Mouse (Mus musculus) embryonic facial prominence, embryonic 13.5 days (tissue): Measurements from ENCODE around the gene Ggct. TPM values are rescaled to one million over a fixed set of nuclear protein-coding genes. Genes with fewer than 3 reads are reported as not detected.

ENCODE experiments used
- ATAC-seq: fragments of 200-750 bp; cut with Nextera tagmentation; 2 replicates; pipeline ENCODE4 v1.8.0; 2017; ENCODE audit warnings: low read depth; ENCODE audit not compliant: insufficient number of reproducible peaks, insufficient read depth, low FRiP score, low TSS enrichment
- H3K27ac ChIP-seq: fragments of 300-500 bp; sonication (generic); 2 replicates; pipeline ENCODE4 v1.5.1; 2015; ENCODE audit warnings: moderate library complexity, mild to moderate bottlenecking, inconsistent platforms
- H3K27me3 ChIP-seq: fragments of 300-500 bp; sonication (generic); 2 replicates; pipeline ENCODE4 v1.6.1; 2015; ENCODE audit warnings: mild to moderate bottlenecking, inconsistent platforms
- H3K36me3 ChIP-seq: fragments of 300-500 bp; sonication (generic); 2 replicates; pipeline ENCODE4 v1.6.1; 2015; ENCODE audit warnings: mild to moderate bottlenecking, inconsistent platforms
- H3K4me1 ChIP-seq: fragments of 300-500 bp; sonication (generic); 2 replicates; pipeline ENCODE4 v1.6.1; 2015; ENCODE audit warnings: inconsistent platforms
- H3K4me2 ChIP-seq: fragments of 300-500 bp; sonication (generic); 2 replicates; pipeline ENCODE4 v1.6.1; 2015; ENCODE audit warnings: moderate library complexity, mild to moderate bottlenecking, inconsistent platforms
- H3K4me3 ChIP-seq: fragments of 300-500 bp; sonication (generic); 2 replicates; pipeline ENCODE4 v1.5.1; 2015; ENCODE audit warnings: mild to moderate bottlenecking, inconsistent platforms
- H3K9ac ChIP-seq: fragments of 300-500 bp; sonication (generic); 2 replicates; pipeline ENCODE4 v1.6.1; 2015; ENCODE audit warnings: mild to moderate bottlenecking, inconsistent platforms
- H3K9me3 ChIP-seq: fragments of 300-500 bp; sonication (generic); 2 replicates; pipeline ENCODE4 v1.6.1; 2016; ENCODE audit warnings: inconsistent platforms
- WGBS: fragments of 180-500 bp; shearing (Covaris S2); methylation state at CpG from one replicate; pipeline ENCODE4 v1.1.7; 2015; ENCODE audit warnings: mixed read lengths; 5-methylcytosine and 5-hydroxymethylcytosine counted together
- polyA plus RNA-seq: library from polyadenylated mRNA; unstranded; fragments of >200 nt; fragmentation: Nextera tagmentation; extraction: Ambion mirVana; gene quantifications from 2 replicates; pipeline ENCODE4 v1.2.1, GENCODE M21; 2015

Ggct gene
- polyA plus RNA-seq, 1 experiment from 2014 or later: 9.9 TPM

GRCm38 (mm10) chr6:54992141-54992540 lies 609 bp downstream of the Ggct start:
- H3K27ac ChIP-seq: no peak overlapping the region

GRCm38 (mm10) chr6:54991189-54991588 lies 1.6 kb downstream of the Ggct start:
- no peaks in the 10 kb centered on the region for H3K9me3 ChIP-seq
- no peak overlapping the region for H3K4me2 ChIP-seq
- H3K4me3 ChIP-seq: no peak overlapping the region
- WGBS: 86% methylated on average over 2 of the region's 2 CpGs
- H3K27ac ChIP-seq: no peak overlapping the region
- H3K36me3 ChIP-seq: no peaks in the 10 kb centered on the region
- 0 out of 2 replicates have a peak, but pooled peaks cover 3% of the 10 kb centered on the region for H3K27me3 ChIP-seq
- no peak for ATAC-seq
- no peak overlapping the region for H3K9ac ChIP-seq
- H3K4me1 ChIP-seq: peaks cover 4% of the 10 kb centered on the region

More at GRCm38 (mm10) chr6:54992141-54992540, 609 bp downstream of the Ggct start:
- peak overlapping the region; percentile 58 for H3K4me3 ChIP-seq
- peak overlapping the region; percentile 71 for H3K9ac ChIP-seq
- H3K27me3 ChIP-seq: 0 out of 2 replicates have a peak, but pooled peaks cover 3% of the 10 kb centered on the region
- peaks cover 4% of the 10 kb centered on the region for H3K4me1 ChIP-seq
- no peaks in the 10 kb centered on the region for H3K9me3 ChIP-seq
- ATAC-seq: no peak
- H3K4me2 ChIP-seq: peak overlapping the region; percentile 94
- H3K36me3 ChIP-seq: no peaks in the 10 kb centered on the region
- WGBS: 6% methylated on average over 7 of the region's 7 CpGs

GRCm38 (mm10) chr6:54988141-54988540 lies 4.6 kb downstream of the Ggct start:
- H3K9ac ChIP-seq: no peak overlapping the region
- ATAC-seq: no peak
- H3K4me1 ChIP-seq: peaks cover 4% of the 10 kb centered on the region
- no peaks in the 10 kb centered on the region for H3K9me3 ChIP-seq
- 0 out of 2 replicates have a peak, but pooled peaks cover 3% of the 10 kb centered on the region for H3K27me3 ChIP-seq
- H3K36me3 ChIP-seq: no peaks in the 10 kb centered on the region
- H3K4me2 ChIP-seq: no peak overlapping the region
- 92% methylated on average over 6 of the region's 6 CpGs for WGBS
- H3K4me3 ChIP-seq: no peak overlapping the region
- H3K27ac ChIP-seq: no peak overlapping the region

GRCm38 (mm10) chr6:54984096-54984495 lies 8.7 kb downstream of the Ggct start:
- Histone ChIP-seq H3K9ac (no peak overlapping the region), H3K4me3 (no peak overlapping the region), H3K27me3 (no peaks in the 10 kb centered on the region), H3K4me2 (no peak overlapping the region), H3K4me1 (no peaks in the 10 kb centered on the region), H3K27ac (no peak overlapping the region), H3K9me3 (no peaks in the 10 kb centered on the region), H3K36me3 (no peaks in the 10 kb centered on the region)
- WGBS: 91% methylated on average over 8 of the region's 8 CpGs
- ATAC-seq: no peak

GRCm38 (mm10) chr6:54983526-54984050 lies 9.2 kb downstream of the Ggct start:
- H3K27me3 ChIP-seq: no peaks in the 10 kb centered on the region
- no peak overlapping the region for H3K9ac ChIP-seq
- H3K4me1 ChIP-seq: no peaks in the 10 kb centered on the region
- WGBS: 93% methylated on average over 4 of the region's 4 CpGs
- H3K4me2 ChIP-seq: no peak overlapping the region
- H3K27ac ChIP-seq: no peak overlapping the region
- no peaks in the 10 kb centered on the region for H3K36me3 ChIP-seq
- no peak overlapping the region for H3K4me3 ChIP-seq
- H3K9me3 ChIP-seq: no peaks in the 10 kb centered on the region
- no peak for ATAC-seq

GRCm38 (mm10) chr6:54979426-54979825 lies 13.3 kb downstream of the Ggct start:
- no peak for ATAC-seq
- H3K9me3 ChIP-seq: no peaks in the 10 kb centered on the region
- H3K4me2 ChIP-seq: no peak overlapping the region
- no peaks in the 10 kb centered on the region for H3K36me3 ChIP-seq
- WGBS: 92% methylated on average over 6 of the region's 6 CpGs
- H3K9ac ChIP-seq: no peak overlapping the region
- H3K4me1 ChIP-seq: no peaks in the 10 kb centered on the region
- H3K4me3 ChIP-seq: no peak overlapping the region
- peaks cover 7% of the 10 kb centered on the region; the same call in 1 of the 2 replicates for H3K27me3 ChIP-seq
- H3K27ac ChIP-seq: no peak overlapping the region

GRCm38 (mm10) chr6:54975616-54976015 lies 17.1 kb downstream of the Ggct start:
- H3K27ac ChIP-seq: no peak overlapping the region
- no peak for ATAC-seq
- H3K4me1 ChIP-seq: peaks cover 10% of the 10 kb centered on the region; the same call in 1 of the 2 replicates
- H3K9me3 ChIP-seq: no peaks in the 10 kb centered on the region
- 61% methylated on average over 1 of the region's 1 CpGs for WGBS
- no peak overlapping the region for H3K4me3 ChIP-seq
- no peak overlapping the region for H3K9ac ChIP-seq
- H3K27me3 ChIP-seq: peaks cover 20% of the 10 kb centered on the region
- H3K36me3 ChIP-seq: no peaks in the 10 kb centered on the region
- H3K4me2 ChIP-seq: no peak overlapping the region

- Histone ChIP-seq H3K27ac (no peak overlapping the region), H3K27me3 (peaks cover 24% of the 10 kb centered on the region), H3K36me3 (no peaks in the 10 kb centered on the region), H3K4me2 (no peak overlapping the region), H3K4me1 (peaks cover 10% of the 10 kb centered on the region; the same call in 1 of the 2 replicates), H3K9ac (no peak overlapping the region), H3K4me3 (no peak overlapping the region), H3K9me3 (no peaks in the 10 kb centered on the region)
- 63% methylated on average over 5 of the region's 5 CpGs for WGBS
- ATAC-seq: no peak
Observed at GRCm38 (mm10) chr6:54974501-54974900, 18.2 kb downstream of the Ggct start.

GRCm38 (mm10) chr6:54972929-54973211 lies 19.9 kb downstream of the Ggct start:
- Histone ChIP-seq H3K36me3 (no peaks in the 10 kb centered on the region), H3K4me3 (peak overlapping the region; percentile 65), H3K9ac (no peak overlapping the region), H3K9me3 (no peaks in the 10 kb centered on the region), H3K4me1 (peaks cover 10% of the 10 kb centered on the region; the same call in 1 of the 2 replicates), H3K27ac (no peak overlapping the region), H3K4me2 (peak overlapping the region; percentile 74), H3K27me3 (peaks cover 26% of the 10 kb centered on the region)
- 11% methylated on average over 5 of the region's 5 CpGs for WGBS
- no peak for ATAC-seq

- H3K4me1 ChIP-seq: peaks cover 10% of the 10 kb centered on the region; the same call in 1 of the 2 replicates
- peak within 1 kb of the TSS; percentile 60; the same call in 1 of the 2 replicates for H3K27ac ChIP-seq
- WGBS: 2% methylated on average over 53 of the region's 53 CpGs
- peaks cover 26% of the 10 kb centered on the region for H3K27me3 ChIP-seq
- H3K4me2 ChIP-seq: peak within 1 kb of the TSS; percentile 74
- H3K9me3 ChIP-seq: no peaks in the 10 kb centered on the region
- peak within 1 kb of the TSS; percentile 65 for H3K4me3 ChIP-seq
- peak; percentile 86 for ATAC-seq
- no peaks in the 10 kb centered on the region for H3K36me3 ChIP-seq
- H3K9ac ChIP-seq: peak within 1 kb of the TSS; percentile 76
Observed at GRCm38 (mm10) chr6:54972111-54972928, 20.4 kb downstream of the Ggct start, which contains the start of gene Nod1. Gene Nod1, minus strand, starts transcription at chr6:54972612.

GRCm38 (mm10) chr6:54971731-54972110 lies 21.0 kb downstream of the Ggct start:
- WGBS: 15% methylated on average over 8 of the region's 8 CpGs
- Histone ChIP-seq H3K4me2 (peak overlapping the region; percentile 74), H3K9me3 (no peaks in the 10 kb centered on the region), H3K4me1 (peaks cover 10% of the 10 kb centered on the region; the same call in 1 of the 2 replicates), H3K27ac (peak overlapping the region; percentile 60; the same call in 1 of the 2 replicates), H3K4me3 (peak overlapping the region; percentile 65), H3K27me3 (peaks cover 26% of the 10 kb centered on the region), H3K9ac (peak overlapping the region; percentile 76), H3K36me3 (no peaks in the 10 kb centered on the region)
- ATAC-seq: no peak

GRCm38 (mm10) chr6:54970506-54970905 lies 22.2 kb downstream of the Ggct start:
- 87% methylated on average over 9 of the region's 9 CpGs for WGBS
- H3K27me3 ChIP-seq: peaks cover 26% of the 10 kb centered on the region
- no peaks in the 10 kb centered on the region for H3K36me3 ChIP-seq
- no peak overlapping the region for H3K27ac ChIP-seq
- H3K4me3 ChIP-seq: no peak overlapping the region
- ATAC-seq: no peak
- H3K4me2 ChIP-seq: no peak overlapping the region
- H3K4me1 ChIP-seq: peaks cover 10% of the 10 kb centered on the region; the same call in 1 of the 2 replicates
- H3K9me3 ChIP-seq: no peaks in the 10 kb centered on the region
- no peak overlapping the region for H3K9ac ChIP-seq
